Mouse (Mus musculus) liver, embryonic 11.5 days (tissue): ENCODE measurements at regions not wholly inside any gene's neighbourhood (a gene's known extent, or its start where the extent isn't known, plus 50 kb on each side); places are given as distances from the start of the nearest gene placed in this dataset.

Experiments
- ATAC-seq: fragments of 200-750 bp; cut with Nextera tagmentation; replicated peaks from 2 replicates; pipeline ENCODE4 v1.8.0; 2017; ENCODE audit warnings: moderate number of reproducible peaks, mild to moderate bottlenecking, moderate TSS enrichment, moderate library complexity; ENCODE audit not compliant: low FRiP score
- DNase-seq: peaks from one replicate; pipeline ENCODE4 v3.0.0-alpha.2; 2017; ENCODE audit warnings: low spot score
- H3K27ac ChIP-seq: fragments of 300-500 bp; sonication (generic); 2 replicates; pipeline ENCODE4 v1.5.1; 2014; ENCODE audit warnings: mild to moderate bottlenecking, low read depth, low read length, control low read depth
- H3K27me3 ChIP-seq: fragments of 300-500 bp; sonication (generic); replicated peaks from 2 replicates; pipeline ENCODE4 v1.6.1; 2014; ENCODE audit warnings: low read length, mixed read lengths; ENCODE audit not compliant: control insufficient read depth, insufficient read depth
- H3K36me3 ChIP-seq: fragments of 300-500 bp; sonication (generic); 2 replicates; pipeline ENCODE4 v1.6.1; 2014; ENCODE audit warnings: mild to moderate bottlenecking, low read length, moderate library complexity, mixed read lengths; ENCODE audit not compliant: control insufficient read depth, insufficient read depth
- H3K4me1 ChIP-seq: fragments of 300-500 bp; sonication (generic); replicated peaks from 2 replicates; pipeline ENCODE4 v1.6.1; 2014; ENCODE audit warnings: low read length, mixed read lengths; ENCODE audit not compliant: control insufficient read depth, insufficient read depth
- H3K4me2 ChIP-seq: fragments of 300-500 bp; sonication (generic); 2 replicates; pipeline ENCODE4 v1.6.1; 2014; ENCODE audit warnings: mild to moderate bottlenecking, control low read depth, moderate library complexity
- H3K4me3 ChIP-seq: fragments of 300-500 bp; sonication (generic); 2 replicates; pipeline ENCODE4 v1.5.1; 2014; ENCODE audit warnings: low read depth, low read length, control low read depth
- H3K9ac ChIP-seq: fragments of 300-500 bp; sonication (generic); 2 replicates; pipeline ENCODE4 v1.6.1; 2014; ENCODE audit warnings: low read depth, low read length, control low read depth
- H3K9me3 ChIP-seq: fragments of 300-500 bp; sonication (generic); 2 replicates; pipeline ENCODE4 v1.6.1; 2016; ENCODE audit warnings: low read length, inconsistent platforms, mixed read lengths; ENCODE audit not compliant: control insufficient read depth
- WGBS: fragments of 180-500 bp; shearing (Covaris S2); extraction: QIAGEN DNeasy Blood & Tissue Kit; methylation state at CpG from one replicate; pipeline ENCODE4 v1.1.7; 2014; 5-methylcytosine and 5-hydroxymethylcytosine counted together

DNA sequence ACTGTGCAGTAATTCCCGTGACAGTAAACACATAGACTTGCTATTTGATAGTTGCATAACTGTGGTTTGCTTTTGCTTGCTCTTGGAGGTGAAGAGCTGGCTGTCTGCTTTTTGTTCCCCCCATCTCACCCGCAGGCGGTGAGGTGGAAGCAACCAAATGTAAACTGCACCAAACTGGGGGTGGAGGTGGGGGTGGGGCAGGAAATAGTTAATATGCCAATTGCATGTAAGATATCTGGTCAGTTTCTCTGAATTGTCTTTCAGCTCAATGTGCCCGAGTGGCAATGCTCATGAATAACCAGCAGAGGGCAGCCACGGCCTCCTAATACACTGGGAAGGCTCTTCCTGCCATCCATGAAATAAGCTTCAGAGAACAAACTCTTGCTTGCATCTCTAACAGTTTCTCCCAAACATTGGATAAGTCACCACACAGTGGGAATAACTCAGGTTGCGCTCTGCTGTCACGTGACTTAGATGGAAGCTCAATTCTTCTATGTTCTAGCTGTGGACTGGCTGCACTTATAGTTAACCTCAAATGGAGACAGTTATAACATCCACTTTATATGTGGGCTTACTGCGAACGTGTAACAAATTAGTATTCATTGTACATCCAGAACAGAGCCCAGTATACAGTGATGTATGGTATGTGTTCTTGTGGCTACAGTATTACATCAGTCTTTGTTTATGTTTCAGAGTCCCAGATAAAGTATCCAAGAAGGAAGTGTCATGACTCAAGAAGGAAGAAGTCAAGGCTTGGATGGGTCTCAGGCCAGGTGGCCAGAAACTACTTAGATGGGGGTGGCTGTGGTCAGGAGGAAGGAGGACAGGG, 62.0 kb upstream of the Egflam start:
- Histone ChIP-seq H3K4me3 (no peak overlapping the region), H3K36me3 (no peaks in the 10 kb centered on the region), H3K9me3 (no peaks in the 10 kb centered on the region), H3K27me3 (no peaks in the 10 kb centered on the region), H3K4me2 (no peak overlapping the region), H3K27ac (no peak overlapping the region), H3K4me1 (no peaks in the 10 kb centered on the region), H3K9ac (no peak overlapping the region)
- 27% methylated on average over 9 of the region's 9 CpGs for WGBS
- DNase-seq (peak; percentile 50), ATAC-seq (no peak)

DNA sequence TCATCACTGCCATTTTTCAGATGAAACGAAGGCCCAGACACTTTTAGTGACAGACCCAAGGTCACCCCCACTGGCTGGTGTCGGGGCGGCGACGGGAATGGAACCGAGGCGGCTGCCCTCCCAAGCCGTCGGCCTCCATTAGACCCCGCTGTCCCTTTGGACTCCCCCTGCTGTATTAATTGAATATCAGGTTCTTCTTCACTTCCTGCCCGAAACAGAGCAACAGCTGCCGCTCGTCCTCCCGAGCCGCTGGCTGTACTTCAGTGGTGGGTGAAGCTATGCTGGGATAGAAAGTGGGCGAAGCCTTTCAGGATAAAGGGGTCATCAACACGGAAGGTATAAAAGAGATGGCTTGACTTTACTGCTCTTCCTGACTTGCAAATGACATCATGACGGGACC, 64.4 kb upstream of the Egflam start:
- ATAC-seq = no peak
- H3K27ac ChIP-seq = no peak overlapping the region
- 75% methylated on average over 18 of the region's 18 CpGs for WGBS

DNA sequence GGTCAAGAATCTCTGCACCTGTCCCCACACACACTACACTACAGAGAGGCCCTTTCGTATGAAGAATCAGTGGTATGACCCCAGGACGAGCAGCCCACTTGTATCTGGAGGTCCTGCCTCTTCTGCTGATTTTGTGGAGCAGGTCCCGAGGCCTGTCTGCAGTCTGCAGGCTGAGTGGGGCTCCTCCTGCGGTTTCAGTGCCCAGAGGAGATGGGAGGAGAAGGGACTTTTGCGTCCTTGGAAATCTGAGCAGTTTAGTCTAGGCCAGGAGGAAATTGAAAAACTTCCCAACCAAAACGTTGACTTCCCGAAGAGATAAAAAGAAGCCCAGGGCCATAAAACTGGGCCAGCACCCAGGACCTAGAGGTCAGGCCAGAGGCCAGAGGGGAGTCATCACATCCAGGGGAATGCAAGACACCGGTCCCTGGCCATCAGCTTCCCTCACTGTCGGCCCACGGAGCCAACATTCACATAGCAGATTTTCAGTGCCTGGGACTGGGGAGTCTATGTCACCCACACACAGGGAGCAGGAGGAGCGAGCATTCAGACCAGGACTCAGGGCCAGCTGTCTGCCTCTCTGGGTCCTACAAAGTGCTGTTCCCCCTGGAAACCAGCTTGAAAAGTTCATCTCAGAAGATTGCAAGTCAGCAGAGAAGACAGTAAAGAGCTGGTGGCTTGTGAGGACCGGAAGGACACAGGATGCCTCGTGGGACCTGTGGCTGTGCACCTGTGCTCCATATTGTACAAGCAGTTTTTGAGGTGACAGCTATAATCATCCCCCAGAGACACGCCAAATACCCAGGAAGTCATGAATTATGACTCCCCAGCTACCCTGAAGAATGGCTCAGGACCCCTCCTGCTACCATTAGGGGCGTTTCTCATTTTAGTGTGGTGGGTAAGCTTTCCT, 65.5 kb upstream of the Egflam start:
- no peaks in the 10 kb centered on the region for H3K4me1 ChIP-seq
- 71% methylated on average over 15 of the region's 15 CpGs for WGBS
- H3K9me3 ChIP-seq = no peaks in the 10 kb centered on the region
- no peak for ATAC-seq
- H3K36me3 ChIP-seq = no peaks in the 10 kb centered on the region
- H3K27me3 ChIP-seq = no peaks in the 10 kb centered on the region
- DNase-seq = no peak
- H3K27ac ChIP-seq = no peak overlapping the region
- H3K9ac ChIP-seq = no peak overlapping the region
- H3K4me3 ChIP-seq = no peak overlapping the region
- H3K4me2 ChIP-seq = no peak overlapping the region

More for the DNA sequence above, 64.4 kb upstream of the Egflam start:
- H3K4me3 ChIP-seq = no peak overlapping the region
- H3K9ac ChIP-seq = no peak overlapping the region
- H3K27me3 ChIP-seq = no peaks in the 10 kb centered on the region
- no peaks in the 10 kb centered on the region for H3K9me3 ChIP-seq
- no peak for DNase-seq
- no peaks in the 10 kb centered on the region for H3K36me3 ChIP-seq
- H3K4me1 ChIP-seq = no peaks in the 10 kb centered on the region
- H3K4me2 ChIP-seq = no peak overlapping the region

DNA sequence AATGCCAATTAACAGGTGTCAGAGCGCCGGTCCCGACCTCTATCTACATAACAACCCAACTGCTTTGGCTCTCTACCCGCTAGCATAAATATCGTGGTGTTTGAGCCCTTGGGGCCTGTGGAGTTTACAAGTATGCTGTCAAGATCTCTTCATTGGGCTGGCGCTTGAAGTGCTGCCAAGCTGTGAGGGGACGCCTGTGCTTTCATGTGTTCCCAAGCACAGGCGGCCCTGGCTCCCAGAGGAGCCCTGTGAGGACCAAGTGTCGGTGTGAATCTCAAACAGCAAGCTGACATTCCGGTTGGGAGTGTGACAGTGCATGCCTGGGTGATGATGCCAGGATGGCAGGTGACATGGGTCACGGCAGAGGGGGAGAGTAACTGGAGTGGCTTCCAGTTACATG, 82.0 kb upstream of the Egflam start:
- no peak overlapping the region for H3K9ac ChIP-seq
- ATAC-seq = no peak
- peaks cover 6% of the 10 kb centered on the region for H3K27me3 ChIP-seq
- no peak for DNase-seq
- WGBS = 12% methylated on average over 11 of the region's 11 CpGs
- H3K4me1 ChIP-seq = no peaks in the 10 kb centered on the region
- H3K4me2 ChIP-seq = no peak overlapping the region
- H3K4me3 ChIP-seq = no peak overlapping the region
- no peak overlapping the region for H3K27ac ChIP-seq
- H3K9me3 ChIP-seq = no peaks in the 10 kb centered on the region
- H3K36me3 ChIP-seq = no peaks in the 10 kb centered on the region

DNA sequence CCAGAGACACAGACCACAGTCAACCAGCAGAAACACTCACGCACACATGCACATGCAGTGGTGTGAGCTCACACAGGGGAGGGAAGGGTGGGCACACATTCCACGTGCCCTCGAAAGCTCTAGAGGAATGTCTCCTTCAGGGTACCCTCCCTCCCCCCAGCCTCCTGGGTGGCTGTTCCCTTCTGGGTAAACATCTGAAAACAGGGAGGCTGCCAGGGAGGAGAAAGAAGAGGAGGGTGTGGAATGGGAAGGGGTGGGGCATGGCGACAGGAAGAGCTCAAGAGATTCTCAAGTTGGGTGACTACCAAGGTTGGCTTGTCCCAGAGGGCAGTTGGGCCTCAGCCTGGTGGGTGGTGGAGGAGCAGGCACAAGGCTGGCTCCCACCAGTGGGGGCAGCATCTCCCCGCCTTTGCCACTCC, 82.6 kb upstream of the Egflam start:
- Histone ChIP-seq H3K9ac (no peak overlapping the region), H3K27ac (no peak overlapping the region), H3K9me3 (no peaks in the 10 kb centered on the region), H3K4me1 (no peaks in the 10 kb centered on the region), H3K27me3 (peaks cover 6% of the 10 kb centered on the region), H3K36me3 (no peaks in the 10 kb centered on the region), H3K4me3 (no peak overlapping the region), H3K4me2 (no peak overlapping the region)
- 47% methylated on average over 5 of the region's 5 CpGs for WGBS
- DNase-seq (no peak), ATAC-seq (no peak)

DNA sequence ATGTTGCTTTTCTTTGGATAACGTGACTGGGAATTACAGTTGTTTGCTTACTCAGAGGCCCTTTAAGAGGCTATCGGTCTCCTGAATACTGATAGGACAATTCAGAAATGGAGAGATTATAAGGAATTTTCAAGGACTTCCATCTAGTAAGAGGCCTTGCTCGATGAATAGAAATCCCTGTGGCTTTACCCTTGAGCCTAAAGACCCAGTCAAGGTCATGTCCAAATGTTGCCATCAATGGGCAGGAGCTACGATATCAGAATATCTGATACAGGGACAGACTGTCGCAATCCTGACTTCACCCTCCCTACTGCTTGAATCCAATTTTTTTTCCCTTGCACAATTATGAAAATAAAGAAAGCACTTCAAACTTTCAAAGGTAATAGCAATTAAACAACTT, 85.5 kb upstream of the Egflam start:
- Histone ChIP-seq H3K9ac (no peak overlapping the region), H3K4me3 (no peak overlapping the region), H3K27ac (no peak overlapping the region), H3K4me2 (no peak overlapping the region), H3K27me3 (peaks cover 6% of the 10 kb centered on the region), H3K4me1 (no peaks in the 10 kb centered on the region), H3K9me3 (no peaks in the 10 kb centered on the region), H3K36me3 (no peaks in the 10 kb centered on the region)
- 74% methylated on average over 5 of the region's 5 CpGs for WGBS
- DNase-seq = no peak
- no peak for ATAC-seq

DNA sequence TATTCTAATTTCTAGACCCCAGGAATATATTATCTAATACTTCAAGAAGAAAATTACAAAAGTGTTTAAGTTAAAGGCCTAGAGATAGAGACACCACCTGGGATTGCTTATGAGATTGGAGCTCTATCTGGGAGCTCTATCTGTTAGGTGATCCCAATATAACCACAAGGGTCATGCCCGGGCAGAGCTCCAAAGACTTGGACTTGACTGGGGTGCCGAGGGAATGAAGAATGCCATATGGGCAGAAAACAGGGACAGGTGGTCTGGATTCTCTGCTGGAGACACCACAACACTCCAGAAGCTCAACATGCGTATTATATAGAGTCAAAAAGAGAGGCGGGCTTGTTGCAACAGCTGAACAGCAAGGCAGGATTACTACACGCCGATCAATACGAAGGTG, 92.9 kb upstream of the Egflam start:
- DNase-seq = no peak
- no peak overlapping the region for H3K4me2 ChIP-seq
- ATAC-seq = no peak

DNA sequence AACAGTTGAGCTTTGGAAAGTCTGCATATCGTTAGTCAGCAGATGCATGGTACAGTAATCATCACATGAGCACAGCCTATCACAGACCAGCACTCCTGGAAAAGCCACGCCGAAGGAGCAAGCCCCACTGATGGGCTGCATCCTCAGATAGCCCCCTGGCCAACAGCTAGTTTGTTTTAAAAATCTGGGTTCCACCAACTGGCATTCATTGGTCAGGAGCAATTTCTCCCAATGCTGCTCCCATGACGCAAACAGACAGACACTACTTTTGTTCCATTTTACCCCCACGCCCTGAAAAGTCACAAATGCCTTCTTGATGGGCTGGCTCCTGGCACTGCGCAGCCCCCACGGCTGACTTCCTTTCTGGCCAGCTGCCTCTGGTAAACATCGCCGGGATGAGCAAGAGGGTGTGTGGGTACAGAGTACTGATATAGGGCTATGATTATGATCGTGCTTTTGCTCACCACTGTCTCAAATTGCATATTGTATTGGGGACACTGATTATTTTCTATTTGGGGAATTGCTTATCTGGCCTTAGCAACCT, 95.0 kb upstream of the Egflam start:
- DNase-seq = no peak
- H3K36me3 ChIP-seq = no peaks in the 10 kb centered on the region
- H3K27me3 ChIP-seq = no peaks in the 10 kb centered on the region
- no peak overlapping the region for H3K27ac ChIP-seq
- no peaks in the 10 kb centered on the region for H3K9me3 ChIP-seq
- no peak for ATAC-seq
- H3K4me1 ChIP-seq = no peaks in the 10 kb centered on the region
- WGBS = 77% methylated on average over 10 of the region's 10 CpGs
- H3K4me3 ChIP-seq = no peak overlapping the region
- H3K9ac ChIP-seq = no peak overlapping the region
- no peak overlapping the region for H3K4me2 ChIP-seq

More for the DNA sequence above, 92.9 kb upstream of the Egflam start:
- Histone ChIP-seq H3K4me3 (no peak overlapping the region), H3K27ac (no peak overlapping the region), H3K36me3 (no peaks in the 10 kb centered on the region), H3K9me3 (no peaks in the 10 kb centered on the region), H3K9ac (no peak overlapping the region), H3K27me3 (no peaks in the 10 kb centered on the region), H3K4me1 (no peaks in the 10 kb centered on the region)
- WGBS = 82% methylated on average over 7 of the region's 7 CpGs
